Mouse (Mus musculus): ENCODE results near the gene Map3k6.

DNA sequence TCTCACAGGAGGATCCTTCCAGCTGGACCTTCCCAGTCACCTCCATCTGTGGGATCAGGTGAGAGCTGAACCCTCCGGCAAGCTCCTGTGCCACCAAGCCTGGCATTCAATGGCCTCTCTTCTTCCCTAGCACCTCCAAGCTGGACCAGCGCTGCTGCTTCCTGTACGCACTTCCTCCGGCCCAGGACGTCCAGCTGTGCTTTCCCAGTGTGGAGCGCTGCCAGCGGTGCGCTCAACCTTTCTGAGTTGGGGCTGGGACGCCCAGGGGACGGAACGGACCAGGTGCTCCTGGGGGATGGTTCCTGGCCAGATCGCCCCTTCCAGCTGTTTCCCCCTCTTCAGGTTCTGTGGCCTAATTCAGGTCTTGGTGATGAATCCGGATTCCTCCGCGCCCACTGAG is 6.5 kb downstream of the Map3k6 start:
- TF ChIP-seq GATA1 (IDR thresholded peaks at IDR 0.05; ENCODE audit: borderline replicate concordance, low read length) (no peak), FLI1 (IDR thresholded peaks at IDR 0.05; ENCODE audit: low read length) (no peak)
